In the genomic region with DNA sequence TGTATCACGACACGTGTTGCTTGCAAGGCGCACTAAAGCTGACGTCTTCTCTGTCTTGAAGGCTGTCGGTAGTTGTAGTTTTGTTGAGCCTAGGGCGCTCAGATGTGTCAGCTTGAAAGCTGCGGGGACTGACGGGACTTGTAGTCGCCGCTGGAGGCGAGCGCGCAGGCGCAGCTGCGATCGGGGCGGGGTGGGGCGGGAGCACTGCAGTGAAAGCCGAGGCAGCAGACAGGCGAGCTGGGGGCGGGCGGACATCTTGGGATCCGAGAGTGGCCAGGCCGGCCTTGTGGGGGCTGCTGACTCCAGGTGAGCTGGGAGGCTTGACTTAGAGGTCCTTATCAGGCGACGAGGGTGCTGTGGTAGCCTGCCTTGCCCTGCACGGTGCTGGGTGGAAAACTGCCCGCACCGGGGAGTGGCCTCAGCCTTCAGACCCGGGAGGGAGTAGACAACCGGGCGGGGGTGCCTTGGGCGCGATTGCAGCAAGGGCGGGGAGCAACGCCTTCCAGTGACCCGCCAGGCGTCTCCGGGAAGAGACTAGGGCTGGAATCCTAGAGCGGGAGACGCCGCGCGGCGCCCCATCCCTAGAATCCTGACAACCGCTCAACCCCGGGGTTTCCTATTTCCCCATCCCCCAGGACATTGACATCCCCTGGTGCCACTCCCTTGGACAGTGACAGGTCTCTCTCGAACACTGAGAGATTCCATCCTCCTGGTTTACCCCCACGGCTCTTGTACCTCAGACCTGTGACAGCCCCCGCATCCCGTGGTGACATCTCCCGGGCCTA, we compare ENCODE assay signal across 8 mouse cellular contexts. TPM values are rescaled to one million over a fixed set of nuclear protein-coding genes. Genes with fewer than 3 reads are reported as not detected.
DNase-seq lines count a peak whose midpoint lies in the region; ATAC-seq and TF ChIP-seq lines count a peak whose summit lies in the region.

Gene Ap2m1 (plus strand): TSS at position 183 of the 785 bp plus-strand sequence.

- no peaks in the 10 kb centered on the region for H3K9me3 ChIP-seq in hindbrain, postnatal 0 days (ENCODE audit: low read length)

- ATAC-seq in common myeloid progenitor, adult 5-6 weeks (replicated peaks; ENCODE audit: low read depth, poor library complexity, severe bottlenecking): peak; percentile 95
- ATAC-seq in hindbrain, postnatal 0 days: peak; percentile 98
- ATAC-seq in megakaryocyte, adult 5-6 weeks (ENCODE audit: poor library complexity, severe bottlenecking): peak; percentile 96

- WGBS in hindbrain, postnatal 0 days: under 1% methylated on average over 52 of the region's 52 CpGs

- H3K27me3 ChIP-seq in hindbrain, postnatal 0 days (ENCODE audit: insufficient read depth, low read length): no peaks in the 10 kb centered on the region

- peak within 1 kb of the TSS; percentile 99 for H3K27ac ChIP-seq in gastrocnemius, adult 2 months
- H3K27ac ChIP-seq in hindbrain, postnatal 0 days: peak within 1 kb of the TSS; percentile 93
- H3K27ac ChIP-seq in left cerebral cortex, adult 2 months: peak within 1 kb of the TSS; percentile 98

- no peak for TF ChIP-seq CTCF in gastrocnemius, adult 2 months (IDR thresholded peaks at IDR 0.05)
- no peak for TF ChIP-seq CTCF in hindbrain, postnatal 0 days (IDR thresholded peaks at IDR 0.05; ENCODE audit: low read depth)
- TF ChIP-seq CTCF in left cerebral cortex, adult 2 months (IDR thresholded peaks at IDR 0.05): no peak

- H3K4me1 ChIP-seq in hindbrain, postnatal 0 days (ENCODE audit: insufficient read depth, low read length): peaks cover 18% of the 10 kb centered on the region

- peak; percentile 100 for DNase-seq in ZHBTc4 (ENCODE audit: low read depth, low spot score)
- DNase-seq in gastrocnemius, adult 2 months: peak; percentile 95
- peak; percentile 99 for DNase-seq in hindbrain, postnatal 0 days (ENCODE audit: low spot score)
- peak; percentile 90 to 92 for DNase-seq in left cerebral cortex, adult 2 months (ENCODE audit: extremely low spot score in 1 of 2, low spot score in 2 of 2)
- peak; percentile 95 to 96 for DNase-seq in right cerebral cortex, adult 2 months (ENCODE audit: low spot score in 2 of 2)
- DNase-seq in urinary bladder, postnatal 14 days (ENCODE audit: low spot score): peak; percentile 93

- intact Hi-C loops in gastrocnemius, adult 2 months (cut with DNase I): loop anchor here (2.0 to 5.0 kb wide), 2 partner anchors 17 to 77 kb away; partner anchors contain the start of genes Alg3, Eef1akmt4 and Gm49333
- intact Hi-C loops in left cerebral cortex, adult 2 months (cut with DNase I): loop anchor here (2.0 kb wide), 1 partner anchor 19 kb away; the partner anchor contains the start of gene Dvl3

- peaks cover 45% of the 10 kb centered on the region for H3K36me3 ChIP-seq in hindbrain, postnatal 0 days (ENCODE audit: insufficient read depth, low read length)

- H3K9ac ChIP-seq in hindbrain, postnatal 0 days (replicated peaks; ENCODE audit: low read length): peak within 1 kb of the TSS; percentile 97

- H3K4me3 ChIP-seq in gastrocnemius, adult 2 months: peak within 1 kb of the TSS; percentile 99
- peak within 1 kb of the TSS; percentile 96 for H3K4me3 ChIP-seq in hindbrain, postnatal 0 days (ENCODE audit: low read length)
- peak within 1 kb of the TSS; percentile 99 for H3K4me3 ChIP-seq in left cerebral cortex, adult 2 months

- H3K4me2 ChIP-seq in hindbrain, postnatal 0 days (ENCODE audit: low read depth, low read length): peak within 1 kb of the TSS; percentile 91

RNA-seq across cellular contexts. Expression of gene Ap2m1, which starts in this region (rescaled TPM):
- 158 and 165 TPM in 2 replicates for total RNA-seq in common myeloid progenitor, adult 5-6 weeks (2017)
- 100 to 1,000 TPM; 137 to 157 TPM for total RNA-seq in gastrocnemius, adult 2 months (2021)
- total RNA-seq in hindbrain, postnatal 0 days (2014; rRNA removed): 966 and 1,021 TPM in 2 replicates
- polyA plus RNA-seq in hindbrain, postnatal 0 days (2015; fragmentation: Nextera tagmentation; extraction: Ambion mirVana): 1,289 and 1,346 TPM in 2 replicates
- total RNA-seq in left cerebral cortex, adult 2 months (2021): 100 to 1,000 TPM; 804 to 827 TPM
- total RNA-seq in megakaryocyte, adult 5-6 weeks (2015): 287 and 332 TPM in 2 replicates
- total RNA-seq in megakaryocyte, adult 5-6 weeks (2017): 207 and 242 TPM in 2 replicates

Comparison
In these comparisons a context has a peak if more than half of its experiments do, and no peak if none do; other contexts are left out.
1. Peak in every context shown above with its lines: DNase-seq, ATAC-seq, H3K4me3 ChIP-seq and H3K27ac ChIP-seq.